Mouse (Mus musculus) ovary, postnatal 10 days (tissue): ENCODE data around the gene 3110082I17Rik.
"Not testable (repeated sequence)": the region's sequence is repeated elsewhere in the genome, so short reads cannot be mapped to it uniquely, and the experiment has no call there.

Experiments used
- DNase-seq: peaks from one replicate; pipeline ENCODE4 v3.0.0; 2022; ENCODE audit warnings: low spot score

3110082I17Rik gene

GRCm38 (mm10) chr5:139393197-139393588, 67.1 kb downstream of the 3110082I17Rik start:
- no peak for DNase-seq

GRCm38 (mm10) chr5:139392219-139393196, 67.8 kb downstream of the 3110082I17Rik start:
- no peak for DNase-seq

- DNase-seq: no peak
Observed at GRCm38 (mm10) chr5:139391309-139391990, 68.9 kb downstream of the 3110082I17Rik start.

- not testable (repeated sequence) for DNase-seq
Observed at GRCm38 (mm10) chr5:139390324-139391119, 69.8 kb downstream of the 3110082I17Rik start.

GRCm38 (mm10) chr5:139389676-139390061, 70.7 kb downstream of the 3110082I17Rik start:
- no peak for DNase-seq

GRCm38 (mm10) chr5:139388694-139389675, 71.3 kb downstream of the 3110082I17Rik start:
- no peak for DNase-seq

GRCm38 (mm10) chr5:139388195-139388570, 72.1 kb downstream of the 3110082I17Rik start:
- DNase-seq: no peak

GRCm38 (mm10) chr5:139387329-139388194, 72.8 kb downstream of the 3110082I17Rik start:
- DNase-seq: no peak

GRCm38 (mm10) chr5:139386047-139386446, 74.3 kb downstream of the 3110082I17Rik start:
- no peak for DNase-seq

- DNase-seq: no peak
Observed at GRCm38 (mm10) chr5:139384531-139384930, 75.8 kb downstream of the 3110082I17Rik start.

- DNase-seq: no peak
Observed at GRCm38 (mm10) chr5:139383234-139383633, 77.1 kb downstream of the 3110082I17Rik start.

- DNase-seq: no peak
Observed at GRCm38 (mm10) chr5:139382760-139383159, 77.6 kb downstream of the 3110082I17Rik start.

- DNase-seq: no peak
Observed at GRCm38 (mm10) chr5:139381586-139382513, 78.5 kb downstream of the 3110082I17Rik start.

- DNase-seq: peak; percentile 89
Observed at GRCm38 (mm10) chr5:139380385-139381248, 79.7 kb downstream of the 3110082I17Rik start.

- no peak for DNase-seq
Observed at GRCm38 (mm10) chr5:139379771-139380384, 80.4 kb downstream of the 3110082I17Rik start.

GRCm38 (mm10) chr5:139378986-139379629, 81.2 kb downstream of the 3110082I17Rik start:
- no peak for DNase-seq

- DNase-seq: no peak
Observed at GRCm38 (mm10) chr5:139378271-139378556, 82.1 kb downstream of the 3110082I17Rik start.
